Mouse (Mus musculus) lung, postnatal 0 days (tissue): ENCODE data around the gene Ddr2. TPM values are rescaled to one million over a fixed set of nuclear protein-coding genes. Genes with fewer than 3 reads are reported as not detected.

Experiments used
- ATAC-seq: fragments of 200-750 bp; cut with Nextera tagmentation; 2 replicates; pipeline ENCODE4 v1.8.0; 2017; ENCODE audit warnings: moderate library complexity
- DNase-seq: peaks from one replicate; pipeline ENCODE4 v3.0.0-alpha.2; 2016; ENCODE audit warnings: low spot score
- H3K27ac ChIP-seq: fragments of 300-500 bp; sonication (generic); 2 replicates; pipeline ENCODE4 v1.5.1; 2014; ENCODE audit warnings: antibody characterized with exemption, mild to moderate bottlenecking, low read length, mixed read lengths
- H3K27me3 ChIP-seq: fragments of 300-500 bp; sonication (generic); replicated peaks from 2 replicates; pipeline ENCODE4 v1.6.1; 2014; ENCODE audit warnings: low read length, mixed read lengths; ENCODE audit not compliant: insufficient read depth
- H3K36me3 ChIP-seq: fragments of 300-500 bp; sonication (generic); 2 replicates; pipeline ENCODE4 v1.6.1; 2014; ENCODE audit warnings: low read length, mixed read lengths; ENCODE audit not compliant: insufficient read depth
- H3K4me1 ChIP-seq: fragments of 300-500 bp; sonication (generic); 2 replicates; pipeline ENCODE4 v1.6.1; 2014; ENCODE audit warnings: antibody characterized with exemption, low read depth, low read length, mixed read lengths; ENCODE audit not compliant: insufficient read depth
- H3K4me2 ChIP-seq: fragments of 300-500 bp; sonication (generic); replicated peaks from 2 replicates; pipeline ENCODE4 v1.6.1; 2014; ENCODE audit warnings: low read depth, mild to moderate bottlenecking, low read length, moderate library complexity, mixed read lengths
- H3K4me3 ChIP-seq: fragments of 300-500 bp; sonication (generic); 2 replicates; pipeline ENCODE4 v1.5.1; 2014; ENCODE audit warnings: low read depth, low read length
- H3K9ac ChIP-seq: fragments of 300-500 bp; sonication (generic); replicated peaks from 2 replicates; pipeline ENCODE4 v1.6.1; 2014; ENCODE audit warnings: low read depth, mild to moderate bottlenecking
- H3K9me3 ChIP-seq: fragments of 300-500 bp; sonication (generic); 2 replicates; pipeline ENCODE4 v1.6.1; 2016; ENCODE audit warnings: low read length, mixed read lengths
- CTCF ChIP-seq: IDR thresholded peaks from 2 replicates; pipeline ENCODE4 v1.5.1; 2016; ENCODE audit warnings: antibody characterized with exemption, mild to moderate bottlenecking
- EP300 ChIP-seq: IDR thresholded peaks from 2 replicates; pipeline ENCODE4 v1.6.1; 2016; ENCODE audit warnings: antibody characterized with exemption, mild to moderate bottlenecking, control low read depth
- WGBS: fragments of 180-500 bp; shearing (Covaris S2); extraction: QIAGEN DNeasy Blood & Tissue Kit; methylation state at CpG from one replicate; pipeline ENCODE4 v1.1.7; 2014; 5-methylcytosine and 5-hydroxymethylcytosine counted together
- polyA plus RNA-seq: library from polyadenylated mRNA; unstranded; fragments of >200 nt; fragmentation: Nextera tagmentation; extraction: Ambion mirVana; gene quantifications from 2 replicates; pipeline ENCODE4 v1.2.1, GENCODE M21; 2015

Ddr2 gene
- polyA plus RNA-seq, 1 experiment from 2014 or later = 20.6 TPM

DNA sequence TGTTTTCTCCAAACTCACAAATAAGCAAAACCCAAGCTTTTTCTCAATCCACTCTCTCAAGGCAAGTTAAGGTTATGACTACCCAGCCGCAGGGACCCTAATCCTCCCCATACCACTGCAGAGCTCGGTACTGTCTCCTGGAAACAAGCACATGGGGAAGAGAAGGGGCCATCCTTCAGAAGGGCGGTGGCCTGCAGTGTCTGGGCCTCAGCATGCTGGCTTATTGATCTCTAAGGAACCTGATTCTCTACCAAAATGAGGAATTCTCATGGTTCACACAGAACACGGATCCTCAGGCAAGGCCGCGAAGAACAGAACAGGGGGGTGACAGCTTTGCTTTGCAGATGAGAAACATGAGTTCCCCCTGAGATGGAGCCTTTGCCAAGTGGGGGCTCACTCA is 159.0 kb downstream of the Ddr2 start:
- DNase-seq = no peak
- Histone ChIP-seq H3K27me3 (no peaks in the 10 kb centered on the region), H3K27ac (no peak overlapping the region), H3K4me3 (no peak overlapping the region), H3K4me1 (no peaks in the 10 kb centered on the region; the same call in 1 of the 2 replicates), H3K4me2 (no peak overlapping the region), H3K9ac (no peak overlapping the region), H3K36me3 (0 out of 2 replicates have a peak, but pooled peaks cover 5% of the 10 kb centered on the region), H3K9me3 (no peaks in the 10 kb centered on the region)
- TF ChIP-seq EP300 (no peak), CTCF (no peak)
- ATAC-seq = no peak
- WGBS = 91% methylated on average over 6 of the region's 6 CpGs

DNA sequence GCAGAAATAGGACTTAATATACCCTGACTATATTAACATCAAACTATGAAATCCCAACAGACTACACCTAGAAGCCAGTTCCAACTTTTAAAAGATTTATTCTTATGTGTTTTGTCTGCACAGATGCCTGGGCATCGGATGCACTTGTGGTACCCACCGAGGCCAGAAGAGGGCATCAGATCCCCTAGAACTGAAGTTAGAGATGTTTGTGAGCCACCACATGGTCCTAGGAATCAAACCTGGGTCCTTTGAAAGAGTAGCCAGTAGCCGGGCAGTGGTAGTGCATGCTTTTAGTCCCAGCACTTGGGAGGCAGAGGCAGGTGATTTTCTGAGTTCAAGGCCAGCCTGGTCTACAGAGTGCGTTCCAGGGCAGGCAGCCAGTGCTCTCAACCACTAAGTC is 159.9 kb downstream of the Ddr2 start:
- H3K9ac ChIP-seq = no peak overlapping the region
- H3K27ac ChIP-seq = no peak overlapping the region
- H3K36me3 ChIP-seq = 0 out of 2 replicates have a peak, but pooled peaks cover 5% of the 10 kb centered on the region
- H3K4me1 ChIP-seq = no peaks in the 10 kb centered on the region; the same call in 1 of the 2 replicates
- H3K9me3 ChIP-seq = no peaks in the 10 kb centered on the region
- ATAC-seq (no peak), DNase-seq (no peak)
- H3K27me3 ChIP-seq = no peaks in the 10 kb centered on the region
- 96% methylated on average over 4 of the region's 4 CpGs for WGBS
- no peak overlapping the region for H3K4me2 ChIP-seq
- H3K4me3 ChIP-seq = no peak overlapping the region
- TF ChIP-seq CTCF (peak; percentile 55), EP300 (no peak)

DNA sequence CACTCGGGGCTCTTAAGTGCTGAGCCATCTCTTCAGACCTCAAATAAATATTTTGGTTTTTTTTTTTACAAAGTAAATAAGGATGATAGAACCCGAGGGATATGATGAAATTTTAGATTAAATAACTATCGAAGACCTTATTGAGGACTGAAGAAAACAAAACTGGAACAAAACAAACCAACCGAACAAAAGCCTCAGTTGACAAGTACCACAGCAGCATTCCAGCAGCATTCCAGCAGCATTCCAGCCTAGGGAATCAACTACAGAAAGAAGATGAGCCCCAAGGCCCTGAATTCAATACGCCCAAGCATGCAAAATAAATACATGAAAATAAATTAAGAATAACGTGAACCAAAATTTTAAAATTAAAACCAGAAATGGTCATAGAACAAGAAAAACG is 160.6 kb downstream of the Ddr2 start:
- Histone ChIP-seq H3K27ac (no peak overlapping the region), H3K9ac (no peak overlapping the region), H3K27me3 (no peaks in the 10 kb centered on the region), H3K4me1 (no peaks in the 10 kb centered on the region; the same call in 1 of the 2 replicates), H3K4me3 (no peak overlapping the region), H3K9me3 (no peaks in the 10 kb centered on the region), H3K36me3 (0 out of 2 replicates have a peak, but pooled peaks cover 5% of the 10 kb centered on the region), H3K4me2 (no peak overlapping the region)
- 49% methylated on average over 7 of the region's 7 CpGs for WGBS
- TF ChIP-seq EP300 (no peak), CTCF (no peak)
- ATAC-seq = no peak
- no peak for DNase-seq

DNA sequence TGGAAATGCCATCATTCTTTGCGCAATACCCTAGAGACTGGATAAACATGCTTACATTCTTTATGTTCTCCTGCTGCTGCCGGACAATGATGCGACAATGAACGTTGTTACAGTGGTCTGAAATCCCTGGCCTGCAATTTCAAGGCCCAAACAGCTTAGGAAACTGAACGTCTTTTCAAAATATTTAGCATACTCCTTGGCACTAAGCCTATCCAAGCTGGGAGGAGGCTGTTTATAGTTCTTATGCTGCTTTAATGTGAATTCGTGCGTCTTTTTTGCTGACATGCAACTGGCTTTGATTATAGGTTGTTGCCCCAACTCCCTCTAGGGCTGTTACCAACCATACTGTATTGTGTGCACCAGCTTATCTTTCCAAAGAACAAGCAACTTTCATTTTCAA is 161.7 kb downstream of the Ddr2 start:
- no peak overlapping the region for H3K9ac ChIP-seq
- H3K27ac ChIP-seq = no peak overlapping the region
- H3K4me1 ChIP-seq = no peaks in the 10 kb centered on the region; the same call in 1 of the 2 replicates
- 0 out of 2 replicates have a peak, but pooled peaks cover 5% of the 10 kb centered on the region for H3K36me3 ChIP-seq
- H3K9me3 ChIP-seq = no peaks in the 10 kb centered on the region
- WGBS = 52% methylated on average over 7 of the region's 7 CpGs
- DNase-seq (no peak), ATAC-seq (no peak)
- no peak overlapping the region for H3K4me2 ChIP-seq
- no peaks in the 10 kb centered on the region for H3K27me3 ChIP-seq
- TF ChIP-seq CTCF (no peak), EP300 (no peak)
- H3K4me3 ChIP-seq = no peak overlapping the region

DNA sequence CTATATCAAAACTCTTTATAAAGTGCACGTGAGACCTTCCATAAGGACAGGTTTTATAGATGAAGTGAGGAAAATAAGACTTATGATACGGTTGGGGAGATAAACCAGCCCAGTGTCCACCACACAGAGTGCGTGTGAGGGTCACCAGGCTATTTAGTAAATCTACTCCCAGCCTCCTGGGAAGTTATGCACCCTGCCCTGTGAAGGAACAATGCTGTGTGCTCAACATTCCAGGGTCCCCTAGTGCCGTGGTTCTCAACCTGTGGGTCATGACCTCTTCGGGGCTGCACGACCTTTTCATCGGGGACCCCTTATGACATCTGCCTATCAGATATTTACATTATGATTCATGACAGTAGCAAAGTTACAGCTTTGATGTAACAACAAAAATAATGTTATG is 162.3 kb downstream of the Ddr2 start:
- H3K27ac ChIP-seq = no peak overlapping the region
- DNase-seq (no peak), ATAC-seq (no peak)
- TF ChIP-seq CTCF (no peak), EP300 (no peak)
- H3K27me3 ChIP-seq = no peaks in the 10 kb centered on the region
- no peak overlapping the region for H3K4me3 ChIP-seq
- no peaks in the 10 kb centered on the region for H3K9me3 ChIP-seq
- 0 out of 2 replicates have a peak, but pooled peaks cover 1% of the 10 kb centered on the region for H3K36me3 ChIP-seq
- WGBS = 50% methylated on average over 7 of the region's 7 CpGs
- no peak overlapping the region for H3K4me2 ChIP-seq
- no peaks in the 10 kb centered on the region; the same call in 1 of the 2 replicates for H3K4me1 ChIP-seq
- no peak overlapping the region for H3K9ac ChIP-seq

DNA sequence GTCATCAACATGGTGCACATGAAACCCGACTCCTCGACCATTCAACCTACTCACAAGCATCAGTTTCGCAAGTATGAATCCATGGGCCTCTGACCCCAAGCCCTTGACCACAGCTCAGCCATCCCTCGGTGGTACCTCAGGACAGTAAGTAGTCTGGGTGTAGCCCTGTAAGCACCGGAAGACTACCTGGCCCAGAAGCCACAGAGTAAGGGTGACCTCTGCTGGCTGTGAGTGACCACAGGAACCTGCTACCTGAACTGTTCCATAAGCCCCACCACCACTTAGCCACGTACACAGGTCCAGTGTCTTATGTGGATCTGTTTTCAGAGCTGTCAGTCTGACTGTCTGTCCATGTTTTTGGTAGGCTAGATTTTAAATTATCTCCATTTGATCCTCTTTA is 162.9 kb downstream of the Ddr2 start:
- no peak overlapping the region for H3K9ac ChIP-seq
- H3K4me2 ChIP-seq = no peak overlapping the region
- no peak for TF ChIP-seq EP300
- TF ChIP-seq CTCF = peak; percentile 39
- no peaks in the 10 kb centered on the region; the same call in 1 of the 2 replicates for H3K4me1 ChIP-seq
- H3K36me3 ChIP-seq = no peaks in the 10 kb centered on the region
- H3K27ac ChIP-seq = no peak overlapping the region
- ATAC-seq = no peak
- no peaks in the 10 kb centered on the region for H3K9me3 ChIP-seq
- no peak for DNase-seq
- WGBS = 83% methylated on average over 6 of the region's 6 CpGs
- no peak overlapping the region for H3K4me3 ChIP-seq
- no peaks in the 10 kb centered on the region for H3K27me3 ChIP-seq

DNA sequence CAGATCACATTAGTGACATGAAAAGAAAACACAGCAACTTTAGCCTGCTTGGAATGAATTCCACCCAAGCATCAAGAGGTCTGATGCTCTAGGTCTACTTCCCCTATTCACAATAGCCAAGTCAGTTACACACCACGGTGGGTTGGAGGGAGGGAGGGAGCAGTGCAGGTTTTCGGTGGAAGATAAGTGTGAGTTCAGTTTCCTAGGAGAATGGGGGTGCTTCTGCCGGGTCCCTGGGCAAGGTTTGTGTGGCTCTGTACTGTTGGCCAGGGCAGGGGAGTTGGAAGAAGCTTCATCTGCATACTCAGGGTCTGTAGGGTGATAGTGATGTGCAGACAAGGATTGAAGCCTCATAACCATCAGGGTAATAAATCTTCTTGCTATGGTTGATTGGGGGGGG is 164.6 kb downstream of the Ddr2 start:
- WGBS = 65% methylated on average over 3 of the region's 3 CpGs
- no peaks in the 10 kb centered on the region for H3K36me3 ChIP-seq
- no peaks in the 10 kb centered on the region for H3K9me3 ChIP-seq
- no peak overlapping the region for H3K27ac ChIP-seq
- DNase-seq (no peak), ATAC-seq (no peak)
- TF ChIP-seq CTCF = no peak
- H3K9ac ChIP-seq = no peak overlapping the region
- no peak overlapping the region for H3K4me3 ChIP-seq
- no peak overlapping the region for H3K4me2 ChIP-seq
- H3K4me1 ChIP-seq = no peaks in the 10 kb centered on the region; the same call in 1 of the 2 replicates
- H3K27me3 ChIP-seq = no peaks in the 10 kb centered on the region
